Mouse (Mus musculus) left cerebral cortex, adult 8-10 months (tissue): ENCODE results near the gene Adsl. TPM values are rescaled to one million over a fixed set of nuclear protein-coding genes. Genes with fewer than 3 reads are reported as not detected.

Experiments
- DNase-seq, 2 experiments: peaks; one replicate each; pipeline ENCODE4 v3.0.0; 2022; ENCODE audit warnings: low spot score in 2 of 2
- total RNA-seq, 4 experiments: library from RNA; stranded (reverse); gene quantifications; 2 replicates each; pipeline ENCODE4 v1.2.4; 2022

Gene Adsl
- total RNA-seq, 4 experiments from 2014 or later: 27.5 to 42.6 (median 32.7) TPM

DNA sequence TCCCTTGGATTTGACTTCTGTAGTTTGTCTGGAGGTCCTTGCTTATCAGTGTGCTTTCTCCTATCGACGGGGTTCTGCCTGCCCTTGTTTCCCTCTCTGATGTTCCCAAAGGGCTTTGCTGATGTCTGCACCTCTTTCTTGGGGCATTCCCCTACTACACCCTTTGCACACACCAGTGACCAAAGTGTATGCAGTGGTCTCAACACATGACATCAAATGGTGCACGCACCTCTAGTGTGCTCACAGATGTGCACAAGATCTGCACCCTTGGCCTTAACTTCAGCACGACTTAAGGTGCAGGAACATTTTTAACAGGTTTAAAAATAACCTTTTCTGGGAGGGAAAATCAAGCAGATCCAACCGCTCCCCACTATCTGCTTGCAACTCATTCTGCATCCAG is 8.9 kb upstream of the Adsl start:
- DNase-seq: no peak

DNA sequence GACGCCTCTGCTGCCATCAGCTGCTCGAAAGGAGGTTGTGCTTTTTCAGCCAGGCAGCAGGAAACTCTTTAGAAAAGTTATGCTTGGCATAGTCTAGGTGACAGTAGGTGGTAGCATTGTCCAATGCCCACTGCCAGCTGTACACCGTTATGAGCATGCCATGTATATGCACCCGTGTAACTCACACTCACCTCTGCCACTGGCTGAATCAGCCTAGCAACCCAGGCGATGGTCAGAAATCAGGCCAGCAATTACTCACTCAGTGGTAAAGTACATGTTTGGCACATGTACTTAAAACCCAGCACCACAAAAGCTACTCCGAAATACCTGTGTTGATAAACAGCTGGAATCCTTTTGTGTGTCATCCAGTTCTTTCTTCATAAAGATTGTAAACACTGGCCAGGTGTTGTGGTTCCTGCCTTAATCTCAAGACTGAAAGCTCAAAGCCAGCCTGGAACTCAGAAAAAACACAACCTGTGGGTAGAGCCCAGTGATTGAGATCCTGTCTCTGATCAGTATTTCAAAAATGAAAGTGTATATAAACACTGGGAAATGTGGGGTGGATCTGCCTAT is 6.7 kb upstream of the Adsl start:
- DNase-seq: no peak

DNA sequence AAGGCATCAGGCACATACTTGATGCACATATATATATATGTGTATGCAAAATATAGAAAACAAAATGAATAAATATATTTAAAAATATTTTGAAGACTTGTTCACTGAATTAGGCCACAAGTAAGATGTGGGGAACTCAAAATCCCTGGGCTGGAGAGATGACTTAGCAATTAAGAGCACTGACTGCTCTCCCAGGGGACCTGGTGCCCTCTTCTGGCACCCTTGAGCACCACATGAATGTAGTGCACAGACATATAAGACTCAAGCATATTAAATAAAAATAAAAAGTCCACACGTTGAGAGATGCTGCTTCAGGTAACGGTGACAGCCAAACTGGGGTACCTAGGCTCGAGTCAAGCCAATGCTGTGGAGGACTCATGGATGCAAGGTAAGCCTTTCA is 2.4 kb upstream of the Adsl start:
- no peak for DNase-seq

DNA sequence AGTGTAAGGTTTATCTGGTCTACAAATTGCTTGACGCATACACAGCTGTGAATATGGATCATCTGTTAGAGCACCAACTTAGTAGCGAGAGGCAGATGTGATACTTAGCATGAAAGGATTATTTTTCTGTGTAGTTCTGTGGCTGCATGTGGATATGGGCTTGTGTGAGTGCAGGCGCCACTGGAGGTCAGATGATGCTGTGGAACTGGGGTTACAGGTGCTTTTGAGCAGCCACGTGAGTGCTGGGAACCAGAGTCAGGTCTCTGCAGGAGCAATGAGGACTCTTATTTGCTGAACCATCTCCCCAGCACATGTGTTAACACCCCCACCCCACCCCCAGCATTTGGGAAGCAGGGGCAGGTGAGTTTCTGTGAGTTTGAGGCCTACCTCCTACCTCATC is 1.1 kb downstream of the Adsl start:
- no peak for DNase-seq

DNA sequence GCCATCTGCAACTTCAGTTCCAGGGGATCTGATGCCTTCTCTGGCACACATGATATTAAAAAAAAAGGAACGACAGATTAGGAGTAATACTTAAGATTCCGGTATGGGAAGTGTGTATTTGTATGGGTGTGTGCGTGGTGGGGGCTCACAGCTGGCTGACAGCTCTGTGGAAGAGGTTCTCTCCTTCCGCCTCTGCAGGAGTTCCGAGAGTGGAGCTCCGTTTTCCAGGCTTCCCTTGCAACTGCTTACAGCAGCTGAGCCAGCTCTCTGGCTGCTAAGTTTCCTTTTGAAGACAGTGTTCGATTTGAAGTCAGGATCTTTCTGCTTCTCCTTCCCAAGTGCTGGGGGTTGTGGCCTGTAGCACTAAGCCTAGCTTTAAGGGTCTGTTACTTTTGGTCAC is 1.8 kb downstream of the Adsl start:
- DNase-seq: no peak

DNA sequence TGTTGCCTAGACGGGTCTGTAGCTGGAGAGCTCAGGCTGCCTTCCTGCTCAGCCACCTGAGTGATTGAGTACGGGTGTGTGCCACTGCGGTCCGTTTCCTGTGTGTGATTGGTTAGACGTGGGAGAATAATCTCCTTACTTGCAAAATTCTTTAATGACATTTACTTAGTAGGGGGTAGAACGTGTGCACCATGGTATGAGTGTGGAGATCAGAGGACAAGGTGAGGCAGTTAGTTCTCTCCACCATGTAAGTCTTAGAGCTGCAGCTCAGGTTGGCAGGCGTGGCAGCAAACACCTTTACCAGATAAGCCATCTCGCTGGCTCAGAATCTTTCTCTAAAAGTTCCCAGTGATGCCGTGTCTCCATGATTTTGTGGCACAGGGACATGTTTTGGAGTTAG is 5.7 kb downstream of the Adsl start:
- no peak for DNase-seq

DNA sequence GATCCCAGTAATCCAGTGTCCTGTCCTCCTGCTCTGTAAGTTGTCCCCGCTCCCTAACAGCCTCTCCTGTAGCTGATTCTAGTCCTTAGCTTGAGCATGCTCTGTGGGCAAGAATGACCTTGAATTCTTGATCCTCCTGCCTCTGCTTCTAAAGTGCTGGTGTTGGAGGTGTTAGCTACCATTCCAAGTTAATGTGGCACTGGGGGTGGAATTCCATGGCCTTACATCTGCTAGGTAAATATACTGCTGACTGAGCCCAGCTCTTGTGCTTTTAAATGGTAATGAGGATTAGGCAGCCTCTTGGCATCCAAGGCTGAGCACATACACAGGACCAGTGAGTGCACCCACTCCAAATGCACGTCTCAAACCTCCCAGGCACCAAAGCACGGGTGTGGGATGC is 6.6 kb downstream of the Adsl start:
- no peak for DNase-seq

DNA sequence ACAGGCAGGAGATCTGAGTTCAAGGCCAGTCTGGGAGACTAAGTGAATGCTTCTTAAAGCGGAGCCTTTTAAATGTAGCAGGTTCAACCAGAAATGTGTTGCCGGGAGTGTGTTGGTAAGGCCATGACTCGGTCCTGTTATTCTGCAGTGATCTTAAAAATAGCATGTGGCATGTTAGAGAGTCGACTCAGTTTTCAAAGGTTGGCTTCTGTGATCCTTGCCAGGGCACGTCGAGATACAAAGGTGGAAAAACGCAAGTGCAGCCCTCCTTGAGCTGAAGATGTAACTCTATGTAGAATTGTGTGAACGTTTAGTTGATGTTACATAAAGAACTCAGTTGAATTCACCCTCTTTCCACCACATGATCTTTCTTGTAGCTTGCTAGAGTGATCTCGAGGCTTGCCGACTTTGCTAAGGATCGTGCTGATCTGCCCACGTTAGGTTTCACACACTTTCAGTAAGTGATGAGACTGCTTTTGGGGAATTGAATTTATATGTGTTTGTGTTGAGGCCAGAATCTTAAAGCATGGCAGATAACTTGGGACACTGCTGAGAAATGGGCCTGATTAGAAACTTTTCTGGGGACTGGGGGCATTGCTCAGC is 7.6 kb downstream of the Adsl start:
- DNase-seq: no peak

DNA sequence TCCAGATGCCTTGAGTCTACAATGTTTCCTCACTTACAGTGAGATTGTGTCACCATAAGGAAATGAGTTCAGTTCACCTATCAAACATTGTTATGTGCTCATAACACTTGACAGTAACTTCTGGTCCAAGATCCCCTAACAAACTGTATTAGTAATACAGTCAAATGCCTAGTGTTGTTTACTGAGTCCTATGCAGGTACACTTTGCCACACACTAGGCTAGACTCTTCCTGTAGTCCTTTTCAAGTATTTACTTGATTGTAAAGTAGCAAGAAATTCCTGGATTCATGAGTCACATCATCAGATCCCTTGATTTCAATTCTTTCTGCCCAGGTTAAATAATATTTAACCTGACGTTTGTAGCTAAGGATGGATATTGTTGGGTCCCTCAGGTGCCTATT is 21.1 kb downstream of the Adsl start:
- DNase-seq: no peak

DNA sequence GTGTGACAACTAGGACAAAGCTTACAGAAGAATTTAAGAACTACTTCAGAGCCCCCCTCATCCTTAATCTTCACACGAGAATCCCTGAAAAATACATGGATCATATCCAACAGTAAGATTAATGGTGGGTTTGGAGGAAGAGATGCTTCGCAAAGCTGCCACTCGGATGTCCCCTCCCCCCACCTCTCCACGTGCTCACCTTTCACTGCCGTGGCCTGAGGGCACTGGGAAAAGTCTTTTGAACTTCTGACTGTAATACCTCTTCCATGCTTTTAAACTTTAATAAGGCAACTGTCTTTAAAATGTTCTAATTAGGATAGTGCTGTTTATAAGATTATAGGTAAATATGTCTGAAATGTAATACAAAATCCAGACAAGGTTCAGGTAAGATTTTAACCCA is 26.0 kb downstream of the Adsl start:
- DNase-seq: no peak

DNA sequence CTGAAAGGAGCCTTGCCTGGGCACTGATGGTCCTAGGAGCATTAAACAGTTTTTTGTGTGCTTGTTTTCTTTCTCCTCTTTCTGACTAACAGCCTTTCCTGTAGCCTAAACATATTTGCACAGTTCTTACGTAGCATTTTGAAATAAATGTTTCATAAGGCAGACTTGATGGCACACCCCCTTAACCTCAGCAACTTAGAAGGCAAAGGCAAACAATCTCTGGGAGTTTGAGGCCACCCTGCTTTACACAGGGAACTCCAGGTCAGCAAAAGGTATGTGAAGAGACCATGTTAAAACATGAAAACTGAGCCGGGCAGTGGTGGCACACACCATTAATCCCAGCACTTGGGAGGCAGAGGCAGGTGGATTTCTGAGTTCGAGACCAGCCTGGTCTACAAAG is 27.4 kb downstream of the Adsl start:
- DNase-seq: no peak

DNA sequence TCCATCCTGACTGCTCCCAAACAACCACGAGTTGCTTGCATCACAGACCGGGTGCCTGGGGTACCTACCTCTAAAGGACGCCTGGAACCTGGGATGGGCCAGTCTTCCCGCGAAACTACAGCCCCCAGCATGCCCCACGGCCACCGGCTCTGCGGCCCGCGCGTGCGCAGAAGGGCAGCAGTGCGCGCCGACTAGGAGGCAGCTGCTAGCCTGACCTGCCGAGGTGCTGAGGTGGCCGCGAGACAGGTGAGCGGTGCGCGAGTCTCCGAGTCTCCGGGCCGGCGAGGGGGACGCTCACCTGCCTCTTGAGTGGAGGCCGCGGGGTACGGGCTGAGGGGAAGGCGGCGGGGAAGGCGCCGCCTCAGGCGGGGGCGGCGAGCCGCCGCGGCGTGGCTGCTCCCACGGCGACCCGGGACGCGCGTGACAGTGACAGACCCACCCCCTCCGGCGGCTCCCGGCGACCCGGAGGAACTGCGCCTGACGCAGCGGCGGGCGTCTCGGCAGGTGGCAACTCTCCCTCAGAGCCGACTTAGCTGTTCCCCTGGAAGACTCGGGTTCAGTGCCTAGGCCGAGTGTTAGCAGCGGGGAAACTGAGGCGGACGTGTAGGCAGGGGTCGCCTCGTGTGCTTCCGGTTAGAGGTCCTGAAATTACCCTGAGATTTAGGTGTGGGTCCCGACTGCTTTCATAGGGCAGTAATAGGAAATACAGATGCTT is 29.5 kb downstream of the Adsl start, which contains the start of gene Sgsm3:
Gene Sgsm3 (plus strand): TSS at position 146 of the 715 bp plus-strand sequence.
- peak; percentile 75 to 77 for DNase-seq

DNA sequence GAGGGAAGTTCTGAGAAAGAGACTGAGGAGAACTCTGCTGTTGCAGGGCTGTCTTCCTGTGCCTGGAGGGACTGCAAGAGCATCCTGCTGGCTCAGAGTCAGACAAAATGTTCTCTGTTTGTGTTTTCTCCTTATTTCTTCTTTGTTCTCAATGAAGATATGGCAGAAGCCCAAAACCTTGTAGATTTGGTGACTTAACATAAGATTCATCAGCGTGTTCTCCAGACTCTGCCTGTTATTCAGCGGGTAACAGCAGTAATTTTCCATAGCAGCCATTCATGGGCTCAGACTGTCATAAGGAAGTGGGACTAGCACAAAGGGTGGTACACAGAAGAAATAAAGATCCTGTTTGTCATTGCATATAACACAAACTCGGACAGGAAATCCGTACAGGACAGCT is 31.3 kb downstream of the Adsl start:
- DNase-seq: no peak

DNA sequence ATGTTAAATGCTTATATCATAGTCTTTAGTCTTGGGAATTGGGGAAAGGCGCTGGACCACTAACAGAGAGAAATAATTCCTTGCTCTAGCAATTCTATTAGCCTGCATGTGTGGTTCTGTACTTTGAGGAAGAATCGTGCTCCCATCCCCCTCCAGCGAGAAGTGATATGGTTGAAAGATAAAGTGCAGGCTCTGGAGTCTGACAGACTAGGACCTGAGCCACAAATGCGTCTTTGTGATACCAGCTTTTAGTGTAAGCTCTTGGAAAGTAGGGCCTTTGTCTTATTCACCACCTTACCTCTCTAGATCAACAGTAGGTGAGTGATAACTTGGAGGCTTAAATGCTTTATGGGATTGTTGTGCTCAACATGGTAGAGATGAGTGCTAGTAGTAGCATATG is 32.9 kb downstream of the Adsl start:
- no peak for DNase-seq

DNA sequence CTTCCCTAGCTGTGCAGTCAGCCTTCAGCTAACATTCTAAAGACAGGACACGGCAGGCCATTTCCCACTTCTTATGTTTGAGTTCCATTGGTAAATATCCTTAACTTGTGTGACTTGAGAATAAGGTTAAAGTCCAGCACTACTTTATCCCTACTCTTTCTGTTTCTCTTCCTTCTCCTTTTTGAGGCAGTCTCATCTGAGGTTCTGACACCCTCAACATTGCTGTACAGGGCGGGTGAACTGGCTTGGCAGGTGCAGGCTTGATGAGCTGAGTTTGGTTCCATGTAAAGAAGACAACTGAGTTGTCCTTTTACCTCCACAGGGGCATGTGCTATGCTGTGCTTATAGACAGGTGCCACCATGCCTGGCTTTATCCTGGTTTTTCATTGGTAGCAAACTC is 35.0 kb downstream of the Adsl start:
- no peak for DNase-seq

DNA sequence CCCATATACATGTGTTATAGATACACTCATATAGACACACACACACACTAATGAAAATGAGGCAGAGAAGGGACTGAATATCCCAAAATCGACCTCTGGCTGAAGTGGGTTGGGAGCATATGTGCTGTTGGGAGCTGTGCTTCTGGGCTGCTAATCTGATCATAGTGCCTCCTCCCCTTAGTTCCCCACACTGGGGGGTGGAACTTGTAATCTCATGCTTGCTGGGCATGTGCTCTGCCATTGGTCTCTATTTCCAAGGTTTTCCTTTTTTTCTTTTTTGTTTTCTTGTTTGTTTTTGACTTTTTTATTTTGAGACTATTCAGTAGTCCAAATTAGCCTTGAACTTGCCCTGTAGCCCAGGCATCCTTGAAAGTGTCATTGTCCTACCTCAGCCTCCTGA is 40.0 kb downstream of the Adsl start:
- no peak for DNase-seq

DNA sequence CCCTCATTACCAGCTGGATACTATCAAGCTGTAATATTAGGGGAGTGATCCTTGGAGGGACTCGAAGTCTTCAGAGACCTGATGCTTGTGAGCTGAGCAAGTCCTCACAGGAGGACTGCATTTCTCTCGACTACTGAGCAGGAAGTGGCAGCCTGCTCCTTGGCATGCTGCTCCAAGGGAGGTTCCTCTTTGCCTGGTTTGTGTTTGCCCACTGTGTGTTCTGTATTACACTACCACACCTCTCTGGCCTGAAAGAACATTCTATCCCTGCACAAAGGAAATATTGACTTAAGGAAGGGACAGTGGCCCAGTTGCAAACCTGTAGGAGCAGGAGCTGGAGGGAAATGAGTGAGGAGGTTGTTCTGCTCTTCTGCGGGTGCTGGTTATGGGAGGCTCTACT is 41.4 kb downstream of the Adsl start:
- DNase-seq: no peak

DNA sequence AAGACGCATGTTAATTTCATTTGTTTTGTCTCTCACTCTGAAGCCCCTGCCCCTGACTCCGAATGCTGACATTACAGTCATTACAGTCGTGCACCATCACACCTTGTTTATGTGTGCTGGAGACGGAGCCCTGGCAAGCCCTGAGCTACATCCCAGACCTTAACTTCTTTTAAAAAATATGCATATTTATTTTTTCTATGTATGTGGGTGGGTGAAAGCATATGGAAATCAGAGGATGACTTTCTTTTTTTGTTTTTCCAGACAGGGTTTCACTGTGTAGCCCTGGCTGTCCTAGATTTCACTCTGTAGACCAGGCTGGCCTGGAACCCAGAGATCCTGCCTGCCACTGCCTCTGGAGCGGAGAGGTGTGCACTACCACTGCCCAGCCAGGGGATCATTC is 46.7 kb downstream of the Adsl start:
- DNase-seq: no peak

DNA sequence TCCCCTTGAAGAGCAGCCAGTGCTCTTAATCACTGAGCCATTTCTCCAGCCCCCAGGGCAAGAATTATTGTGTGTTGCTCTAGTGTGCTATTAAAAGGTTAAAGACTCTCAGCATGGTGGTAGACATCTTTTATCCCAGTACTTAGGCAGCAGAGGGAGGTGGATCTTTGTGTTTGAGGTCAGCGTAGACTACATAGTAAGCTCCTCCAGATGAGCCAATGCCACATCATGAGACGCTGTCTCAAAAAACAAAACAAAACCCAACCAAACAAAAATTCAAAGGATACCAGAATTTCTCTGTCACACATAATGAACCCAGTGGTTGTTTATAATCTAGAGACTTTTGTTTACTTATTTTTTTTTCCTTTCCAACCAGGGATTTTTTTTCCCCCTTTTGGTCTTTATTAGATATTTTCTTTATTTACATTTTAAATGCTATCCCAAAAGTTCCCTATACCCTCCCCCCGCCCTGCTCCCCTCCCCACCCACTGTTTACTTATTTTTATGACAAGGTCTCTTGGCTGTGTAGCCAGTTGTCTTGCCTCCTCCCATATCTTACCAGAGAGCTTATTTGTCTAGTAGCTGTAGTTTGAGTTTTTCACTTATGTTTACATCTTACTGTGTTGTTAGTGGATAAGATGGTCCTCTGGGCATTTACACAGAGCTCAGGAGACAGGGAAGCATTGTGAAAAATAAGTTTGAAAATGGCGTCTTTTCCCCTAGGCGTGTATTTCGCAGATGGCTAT is 48.0 kb downstream of the Adsl start:
- no peak for DNase-seq

DNA sequence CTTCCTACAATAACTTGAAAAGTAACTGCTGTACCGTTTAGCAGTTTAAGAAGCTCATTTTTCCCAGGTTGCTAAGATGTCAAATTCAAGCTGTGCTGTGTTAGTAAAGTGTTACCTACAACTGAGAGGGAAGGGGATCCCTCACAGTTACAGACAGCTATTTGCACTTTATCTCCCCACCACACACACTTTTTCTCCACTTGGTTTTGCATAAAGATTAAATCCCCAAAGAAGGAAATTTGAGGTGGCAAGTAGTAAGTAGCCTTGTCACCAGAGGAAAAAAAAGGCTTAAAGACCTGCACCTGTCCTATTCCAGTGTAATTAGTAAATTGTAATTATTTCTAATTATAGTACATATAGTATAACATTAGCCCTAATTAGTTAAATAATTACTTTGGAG is 48.8 kb downstream of the Adsl start:
- DNase-seq: no peak

DNA sequence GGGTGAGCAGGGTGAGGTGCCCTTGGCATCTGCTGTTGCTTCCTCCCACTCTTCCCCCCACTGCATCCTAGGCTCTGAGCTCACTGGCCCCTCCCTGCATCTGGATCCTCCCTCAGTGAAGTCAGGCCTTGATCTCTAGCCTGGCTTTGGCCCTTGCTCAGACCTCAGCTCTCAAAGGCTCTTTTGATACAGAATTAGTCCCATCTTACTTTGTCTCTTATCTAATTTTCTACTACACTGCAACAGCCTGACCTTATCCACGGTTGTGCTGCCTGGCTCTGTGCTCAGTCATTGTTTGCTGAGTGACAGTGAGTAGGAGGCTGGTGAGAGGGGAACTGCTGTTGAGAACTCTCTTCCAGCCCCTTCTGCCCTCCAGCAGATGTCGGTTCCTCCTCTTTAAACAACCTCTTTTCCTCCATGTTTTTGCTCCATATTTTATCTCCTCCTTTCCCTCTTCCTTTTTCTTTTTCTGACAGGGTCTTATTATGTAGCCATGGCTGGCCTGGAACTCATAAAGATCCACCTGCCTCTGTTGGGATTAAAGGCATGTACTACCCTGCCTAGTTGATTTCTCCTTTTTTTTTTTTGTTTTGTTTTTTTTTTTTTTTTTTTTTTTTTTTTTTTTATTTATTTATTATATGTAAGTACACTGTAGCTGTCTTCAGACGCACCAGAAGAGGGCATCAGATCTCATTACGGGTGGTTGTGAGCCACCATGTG is 52.3 kb downstream of the Adsl start:
- DNase-seq: no peak
